Mouse (Mus musculus) hindbrain, embryonic 10.5 days (tissue): ENCODE measurements around the gene Per2. TPM values are rescaled to one million over a fixed set of nuclear protein-coding genes. Genes with fewer than 3 reads are reported as not detected.
A peak's percentile ranks its signal among the peaks of the same experiment; 100 is the strongest.

ENCODE experiments used
- DNase-seq: peaks from one replicate; pipeline ENCODE4 v3.0.0-alpha.2; 2017; ENCODE audit warnings: low spot score
- H3K27ac ChIP-seq: fragments of 300-500 bp; sonication (generic); 2 replicates; pipeline ENCODE4 v1.5.1; 2016; ENCODE audit warnings: mild to moderate bottlenecking, moderate library complexity
- H3K27me3 ChIP-seq: fragments of 300-500 bp; sonication (generic); 2 replicates; pipeline ENCODE4 v1.6.1; 2016; ENCODE audit warnings: mild to moderate bottlenecking; ENCODE audit not compliant: poor library complexity, insufficient read depth, severe bottlenecking
- H3K36me3 ChIP-seq: fragments of 300-500 bp; sonication (generic); 2 replicates; pipeline ENCODE4 v1.6.1; 2016; ENCODE audit warnings: mild to moderate bottlenecking, moderate library complexity
- H3K4me1 ChIP-seq: fragments of 300-500 bp; sonication (generic); replicated peaks from 2 replicates; pipeline ENCODE4 v1.6.1; 2016; ENCODE audit warnings: mild to moderate bottlenecking
- H3K4me3 ChIP-seq: fragments of 300-500 bp; sonication (generic); 2 replicates; pipeline ENCODE4 v1.5.1; 2016; ENCODE audit warnings: mild to moderate bottlenecking, moderate library complexity
- H3K9me3 ChIP-seq: fragments of 300-500 bp; sonication (generic); 2 replicates; pipeline ENCODE4 v1.6.1; 2016; ENCODE audit warnings: mild to moderate bottlenecking, moderate library complexity
- WGBS: fragments of 180-500 bp; shearing (Covaris S2); methylation state at CpG from one replicate; pipeline ENCODE4 v1.1.7; 2016; 5-methylcytosine and 5-hydroxymethylcytosine counted together
- polyA plus RNA-seq: library from polyadenylated mRNA; unstranded; fragments of >200 nt; fragmentation: Nextera tagmentation; extraction: Ambion mirVana; gene quantifications from 2 replicates; pipeline ENCODE4 v1.2.1, GENCODE M21; 2016

The Per2 gene
- polyA plus RNA-seq, 1 experiment from 2014 or later = 2.4 TPM

GRCm38 (mm10) chr1:91441855-91442254 lies 17.3 kb downstream of the Per2 start:
- no peak overlapping the region for H3K4me3 ChIP-seq
- DNase-seq = no peak
- no peak overlapping the region for H3K27ac ChIP-seq
- WGBS = 84% methylated on average over 3 of the region's 3 CpGs
- H3K27me3 ChIP-seq = no peaks in the 10 kb centered on the region
- peaks cover 4% of the 10 kb centered on the region; the same call in 1 of the 2 replicates for H3K36me3 ChIP-seq
- no peaks in the 10 kb centered on the region for H3K9me3 ChIP-seq
- no peaks in the 10 kb centered on the region for H3K4me1 ChIP-seq

- H3K27ac ChIP-seq = no peak overlapping the region
- no peak overlapping the region for H3K4me3 ChIP-seq
- H3K36me3 ChIP-seq = 0 out of 2 replicates have a peak, but pooled peaks cover 4% of the 10 kb centered on the region
- H3K4me1 ChIP-seq = no peaks in the 10 kb centered on the region
- no peak for DNase-seq
- WGBS = 91% methylated on average over 8 of the region's 8 CpGs
- H3K9me3 ChIP-seq = no peaks in the 10 kb centered on the region
- H3K27me3 ChIP-seq = no peaks in the 10 kb centered on the region
Measured at GRCm38 (mm10) chr1:91439776-91440175, 19.3 kb downstream of the Per2 start.

DNA sequence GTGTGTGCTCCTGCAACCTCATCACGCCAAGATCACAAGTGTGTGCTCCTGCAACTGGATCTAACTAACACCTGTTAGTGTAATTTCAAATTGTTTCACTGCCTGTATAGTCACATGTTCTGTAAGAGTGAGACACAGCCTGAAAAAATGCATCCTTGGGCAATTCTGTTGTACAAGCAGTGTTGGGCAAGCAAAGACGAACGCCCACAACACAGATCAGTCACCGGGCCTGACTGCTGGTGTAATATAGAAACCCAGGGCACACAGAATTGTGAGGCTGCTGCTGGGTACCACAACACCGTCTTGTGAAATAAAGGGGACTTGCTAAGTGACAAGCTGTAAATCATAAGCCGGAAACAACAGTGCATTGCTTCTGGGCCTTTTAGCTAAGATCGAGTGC lies 21.6 kb downstream of the Per2 start:
- Histone ChIP-seq H3K36me3 (no peaks in the 10 kb centered on the region), H3K4me3 (no peak overlapping the region), H3K9me3 (no peaks in the 10 kb centered on the region), H3K4me1 (no peaks in the 10 kb centered on the region), H3K27ac (no peak overlapping the region), H3K27me3 (no peaks in the 10 kb centered on the region)
- no peak for DNase-seq
- 93% methylated on average over 7 of the region's 7 CpGs for WGBS

- H3K9me3 ChIP-seq = no peaks in the 10 kb centered on the region
- no peak overlapping the region for H3K4me3 ChIP-seq
- no peaks in the 10 kb centered on the region for H3K27me3 ChIP-seq
- no peaks in the 10 kb centered on the region for H3K36me3 ChIP-seq
- H3K27ac ChIP-seq = no peak overlapping the region
- H3K4me1 ChIP-seq = no peaks in the 10 kb centered on the region
- no peak for DNase-seq
- WGBS = 86% methylated on average over 3 of the region's 3 CpGs
Measured at GRCm38 (mm10) chr1:91437083-91437400, 22.1 kb downstream of the Per2 start.

- no peak overlapping the region for H3K4me3 ChIP-seq
- no peaks in the 10 kb centered on the region for H3K27me3 ChIP-seq
- WGBS = 86% methylated on average over 6 of the region's 6 CpGs
- DNase-seq = no peak
- H3K36me3 ChIP-seq = no peaks in the 10 kb centered on the region
- H3K27ac ChIP-seq = no peak overlapping the region
- H3K4me1 ChIP-seq = no peaks in the 10 kb centered on the region
- no peaks in the 10 kb centered on the region for H3K9me3 ChIP-seq
Measured at GRCm38 (mm10) chr1:91436380-91437082, 22.6 kb downstream of the Per2 start.

DNA sequence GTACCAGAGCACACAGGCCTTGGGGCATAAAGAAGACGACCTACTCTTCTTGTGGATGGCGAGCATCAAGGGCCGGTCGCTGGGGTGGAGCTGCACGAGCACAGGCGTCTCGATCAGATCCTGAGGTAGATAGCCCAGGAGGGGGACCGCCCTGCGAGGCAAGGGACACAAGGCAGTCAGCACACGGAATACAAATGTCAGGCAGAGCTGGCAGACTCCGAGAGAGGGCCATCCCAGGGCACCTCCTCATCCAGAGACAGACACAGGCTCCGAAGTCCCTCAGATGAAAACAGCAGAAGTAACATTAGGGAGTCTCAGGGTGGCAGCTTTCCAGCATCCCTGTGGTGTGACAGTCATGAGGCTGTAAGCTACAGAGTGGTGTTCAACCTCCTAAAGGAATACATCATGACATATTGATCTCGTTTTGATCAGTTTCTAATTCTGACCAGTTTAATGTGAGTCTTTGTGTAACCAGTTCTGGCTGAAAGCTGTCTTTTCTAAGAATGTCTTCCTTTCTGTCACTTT lies 23.5 kb downstream of the Per2 start:
- DNase-seq = no peak
- Histone ChIP-seq H3K27ac (no peak overlapping the region), H3K27me3 (no peaks in the 10 kb centered on the region), H3K36me3 (no peaks in the 10 kb centered on the region), H3K9me3 (no peaks in the 10 kb centered on the region), H3K4me3 (no peak overlapping the region), H3K4me1 (no peaks in the 10 kb centered on the region)
- 89% methylated on average over 13 of the region's 13 CpGs for WGBS

DNA sequence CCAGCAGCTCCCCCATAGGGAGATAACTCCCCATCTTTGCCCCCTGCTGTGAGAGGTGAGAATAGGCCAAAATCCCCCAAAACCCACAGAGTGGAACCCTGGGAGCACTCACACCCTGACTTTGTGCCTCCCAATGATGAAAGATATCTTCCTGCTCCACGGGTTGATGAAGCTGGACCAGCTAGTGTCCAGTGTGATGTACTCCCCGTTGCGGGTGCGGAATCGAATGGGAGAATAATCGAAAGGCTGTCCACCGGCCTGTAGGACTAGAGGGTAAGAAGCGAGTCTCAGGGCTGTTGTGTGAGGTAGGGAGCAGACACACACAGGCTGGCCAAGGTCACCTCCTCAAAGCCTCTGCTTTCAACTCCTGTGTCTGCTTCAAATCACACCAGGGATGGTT lies 24.2 kb downstream of the Per2 start:
- no peaks in the 10 kb centered on the region for H3K4me1 ChIP-seq
- no peaks in the 10 kb centered on the region for H3K36me3 ChIP-seq
- no peak overlapping the region for H3K27ac ChIP-seq
- DNase-seq = no peak
- WGBS = 93% methylated on average over 8 of the region's 8 CpGs
- no peak overlapping the region for H3K4me3 ChIP-seq
- H3K9me3 ChIP-seq = no peaks in the 10 kb centered on the region
- H3K27me3 ChIP-seq = no peaks in the 10 kb centered on the region

GRCm38 (mm10) chr1:91430761-91431160 lies 28.4 kb downstream of the Per2 start:
- H3K27me3 ChIP-seq = no peaks in the 10 kb centered on the region
- 91% methylated on average over 7 of the region's 7 CpGs for WGBS

GRCm38 (mm10) chr1:91429212-91429611 lies 29.9 kb downstream of the Per2 start:
- no peak overlapping the region for H3K4me3 ChIP-seq
- no peak for DNase-seq
- WGBS = 90% methylated on average over 10 of the region's 10 CpGs
- no peak overlapping the region for H3K27ac ChIP-seq
- no peaks in the 10 kb centered on the region for H3K36me3 ChIP-seq
- no peaks in the 10 kb centered on the region for H3K27me3 ChIP-seq
- H3K9me3 ChIP-seq = no peaks in the 10 kb centered on the region
- H3K4me1 ChIP-seq = no peaks in the 10 kb centered on the region

More at GRCm38 (mm10) chr1:91430761-91431160, 28.4 kb downstream of the Per2 start:
- Histone ChIP-seq H3K27ac (no peak overlapping the region), H3K4me3 (no peak overlapping the region), H3K9me3 (no peaks in the 10 kb centered on the region), H3K4me1 (no peaks in the 10 kb centered on the region), H3K36me3 (no peaks in the 10 kb centered on the region)
- no peak for DNase-seq

GRCm38 (mm10) chr1:91428614-91429013 lies 30.5 kb downstream of the Per2 start:
- no peaks in the 10 kb centered on the region for H3K27me3 ChIP-seq
- peak; percentile 73 for DNase-seq
- H3K36me3 ChIP-seq = no peaks in the 10 kb centered on the region
- no peak overlapping the region for H3K27ac ChIP-seq
- H3K9me3 ChIP-seq = no peaks in the 10 kb centered on the region
- 0 out of 2 replicates have a peak, but pooled peaks cover under 1% of the 10 kb centered on the region for H3K4me1 ChIP-seq
- WGBS = 50% methylated on average over 4 of the region's 4 CpGs
- H3K4me3 ChIP-seq = no peak overlapping the region

- no peaks in the 10 kb centered on the region for H3K9me3 ChIP-seq
- DNase-seq = no peak
- no peak overlapping the region for H3K4me3 ChIP-seq
- WGBS = 86% methylated on average over 9 of the region's 9 CpGs
- H3K27ac ChIP-seq = no peak overlapping the region
- H3K36me3 ChIP-seq = no peaks in the 10 kb centered on the region
- no peaks in the 10 kb centered on the region for H3K27me3 ChIP-seq
- H3K4me1 ChIP-seq = 0 out of 2 replicates have a peak, but pooled peaks cover 4% of the 10 kb centered on the region
Measured at GRCm38 (mm10) chr1:91426397-91426796, 32.7 kb downstream of the Per2 start.

GRCm38 (mm10) chr1:91420601-91421065 lies 38.5 kb downstream of the Per2 start:
- no peak for DNase-seq
- peak overlapping the region; percentile 56; the same call in 1 of the 2 replicates for H3K27ac ChIP-seq

DNA sequence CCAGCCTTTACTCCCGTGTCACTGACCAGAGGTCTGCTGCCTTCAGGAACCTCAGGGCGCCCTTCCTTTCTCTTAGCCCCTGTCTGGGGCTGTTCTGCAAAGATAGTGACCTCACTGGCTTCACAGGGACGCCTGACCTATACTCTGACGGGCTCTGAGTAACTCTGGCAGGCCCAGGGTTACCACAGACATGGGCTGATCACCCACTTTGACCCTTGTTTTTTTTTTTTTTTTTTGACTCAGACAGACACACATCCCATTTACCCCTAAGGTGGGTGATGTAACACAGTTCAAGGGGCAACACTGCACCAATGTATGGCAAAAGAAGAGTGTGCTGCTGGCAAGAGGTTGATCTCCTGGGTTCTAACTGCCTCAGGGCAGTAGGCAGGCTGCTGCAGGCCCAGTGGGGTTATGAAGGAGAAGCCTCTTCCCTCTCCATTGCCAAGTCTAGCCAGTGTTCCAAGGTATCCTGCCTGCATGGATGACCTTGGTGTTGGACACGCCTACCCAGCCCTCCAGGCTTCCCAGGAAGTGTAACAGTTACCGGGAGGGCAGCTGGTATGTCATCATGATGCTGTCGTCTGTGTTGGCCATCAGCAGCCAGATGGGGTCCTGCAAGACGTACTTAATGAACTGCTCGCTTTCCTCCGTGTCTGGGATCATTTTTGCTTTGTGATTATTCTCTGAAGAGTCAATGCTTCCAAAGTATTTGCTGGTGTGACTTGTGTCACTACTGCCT lies 39.1 kb downstream of the Per2 start:
- peaks cover 34% of the 10 kb centered on the region for H3K4me1 ChIP-seq
- 68% methylated on average over 10 of the region's 10 CpGs for WGBS
- peak; percentile 16 for DNase-seq
- peak overlapping the region; percentile 56; the same call in 1 of the 2 replicates for H3K27ac ChIP-seq
- H3K27me3 ChIP-seq = no peaks in the 10 kb centered on the region
- no peaks in the 10 kb centered on the region; the same call in 1 of the 2 replicates for H3K36me3 ChIP-seq
- H3K4me3 ChIP-seq = no peak overlapping the region
- no peaks in the 10 kb centered on the region for H3K9me3 ChIP-seq

More at GRCm38 (mm10) chr1:91420601-91421065, 38.5 kb downstream of the Per2 start:
- WGBS = 95% methylated on average over 8 of the region's 8 CpGs
- Histone ChIP-seq H3K9me3 (no peaks in the 10 kb centered on the region), H3K36me3 (no peaks in the 10 kb centered on the region; the same call in 1 of the 2 replicates), H3K4me1 (peaks cover 28% of the 10 kb centered on the region), H3K27me3 (no peaks in the 10 kb centered on the region), H3K4me3 (no peak overlapping the region)
